Mouse (Mus musculus): ENCODE results near the gene Slc31a2.

GRCm38 (mm10) chr4:62302795-62303194 lies 40.4 kb downstream of the Slc31a2 start:
- TF ChIP-seq CTCF (IDR thresholded peaks at IDR 0.05; ENCODE audit: borderline replicate concordance, extremely low read depth, insufficient read depth, insufficient read length) (no peak), POLR2A (IDR thresholded peaks at IDR 0.05; ENCODE audit: borderline replicate concordance, extremely low read depth, insufficient read depth, insufficient read length, poor library complexity, severe bottlenecking) (no peak)
